Comparison of ENCODE assay signal across 16 mouse cellular contexts in the genomic region with DNA sequence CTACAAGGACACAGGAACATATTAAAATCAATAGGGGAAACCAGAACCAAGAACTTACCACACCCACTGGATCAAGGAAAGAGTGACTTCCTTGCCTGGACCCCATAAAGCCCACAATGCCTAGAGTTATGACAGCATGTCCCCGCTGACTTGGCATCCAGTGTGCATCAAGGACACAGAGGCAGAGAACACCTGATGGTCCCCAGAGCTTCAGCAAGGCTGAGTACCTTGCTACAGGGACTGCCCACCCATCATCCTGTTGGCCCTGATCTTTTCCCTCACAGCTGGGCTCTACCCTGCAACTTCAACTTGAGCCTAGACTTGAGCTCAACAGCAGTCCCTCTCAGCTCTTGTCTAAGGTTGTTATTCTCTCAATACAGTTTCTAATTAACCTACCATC. TPM values are rescaled to one million over a fixed set of nuclear protein-coding genes. Genes with fewer than 3 reads are reported as not detected.
"Had no signal": no experiment of that assay in that cellular context is flagged by ENCODE, and none has a peak within 500 bp of the region (broad histone marks: within the 10 kb centered on the region; RNA-seq: fewer than 3 reads in every experiment).

No protein-coding gene starts in this region.

- DNase-seq: retina, postnatal 1 day; right cerebral cortex, adult 18-20 months; right cerebral cortex, postnatal 14 days; right cerebral cortex, postnatal 25 days; right cerebral cortex, postnatal 4 days; spleen, adult 18-20 months; thymus, adult 18-20 months; thymus, adult 2 months; thymus, postnatal 14 days; thymus, postnatal 25 days; thymus, postnatal 36 days; thymus, postnatal 4 days had no signal

- H3K9ac ChIP-seq: neural tube, embryonic 15.5 days; stomach, embryonic 15.5 days had no signal

- H3K9me3 ChIP-seq: neural tube, embryonic 15.5 days; stomach, embryonic 15.5 days had no signal

- H3K4me3 ChIP-seq: neural tube, embryonic 15.5 days; stomach, embryonic 15.5 days had no signal

- H3K4me1 ChIP-seq: neural tube, embryonic 15.5 days; stomach, embryonic 15.5 days had no signal

- H3K4me2 ChIP-seq: neural tube, embryonic 15.5 days; stomach, embryonic 15.5 days had no signal

- H3K27ac ChIP-seq: neural tube, embryonic 15.5 days; stomach, embryonic 15.5 days; stomach, postnatal 0 days had no signal

- H3K27me3 ChIP-seq: stomach, embryonic 15.5 days had no signal

- H3K36me3 ChIP-seq: neural tube, embryonic 15.5 days; stomach, embryonic 15.5 days had no signal

RNA-seq across cellular contexts. Expression of a gene that starts 6.6 kb away (rescaled TPM):
- total RNA-seq: neutrophil, adult 5-6 weeks had no signal
